Mouse (Mus musculus): ENCODE measurements around the gene Daam1.

DNA sequence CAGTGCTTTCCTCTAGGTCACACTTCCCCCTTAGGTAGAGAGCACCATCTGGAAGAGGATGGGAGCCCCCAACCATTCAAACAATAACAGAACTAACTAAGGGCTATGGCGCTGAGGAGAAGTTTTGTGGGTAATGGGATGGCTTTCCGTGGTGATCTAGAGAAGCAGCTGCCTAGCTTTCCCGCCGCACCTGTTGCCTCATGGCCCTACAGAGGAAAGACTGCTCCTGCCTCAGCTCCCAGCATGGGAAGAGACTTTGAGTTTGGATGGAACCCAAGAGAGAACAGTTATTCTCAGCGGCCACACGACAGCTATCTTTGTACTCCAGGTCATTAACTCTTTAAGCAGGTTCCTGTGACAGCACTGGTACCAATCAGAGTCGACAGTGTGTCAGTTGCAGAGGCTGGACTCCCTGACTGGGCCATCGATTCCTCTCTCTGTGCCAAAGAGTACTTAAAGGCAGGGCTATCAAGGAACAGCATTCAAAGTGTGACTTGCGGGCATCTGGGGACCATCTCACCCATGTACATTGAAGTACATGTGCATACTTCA, 94.2 kb downstream of the Daam1 start:
- TF ChIP-seq CTCF (IDR thresholded peaks at IDR 0.05; ENCODE audit: low read depth): no peak
- no peak for TF ChIP-seq EP300 (IDR thresholded peaks at IDR 0.05; ENCODE audit: low read depth)

All from liver, postnatal 0 days (tissue).